Mouse (Mus musculus) spleen, adult 10 weeks (tissue): ENCODE results near the gene Tmc4. TPM values are rescaled to one million over a fixed set of nuclear protein-coding genes. Genes with fewer than 3 reads are reported as not detected.

ENCODE experiments used
- polyA plus RNA-seq: library from polyadenylated mRNA; stranded (reverse); fragments of 350-450 nt; fragmentation: Illumina TruSeq; extraction: RNeasy Lipid Tissue Mini Kit (QIAGEN cat#74804); gene quantifications from one replicate; pipeline ENCODE4 v1.2.3, GENCODE M21; 2015; ENCODE audit warnings: low replicate concordance; ENCODE audit not compliant: insufficient read depth

Gene Tmc4
- polyA plus RNA-seq: 16.0 TPM

GRCm38 (mm10) chr7:3677342-3677741 is at the start of gene Tmc4:
Gene Tmc4, minus strand, starts transcription at chr7:3677553.

GRCm38 (mm10) chr7:3720268-3720667 is 42.9 kb upstream of the Tmc4 start, which contains the start of gene Pirb:
Gene Pirb, minus strand, starts transcription at chr7:3720391.

GRCm38 (mm10) chr7:3703879-3704441 is 26.6 kb upstream of the Tmc4 start, which contains the start of gene Rps9:
Gene Rps9, plus strand, starts transcription at chr7:3703993.

GRCm38 (mm10) chr7:3692987-3693808 is 15.8 kb upstream of the Tmc4 start, which contains the start of gene Mboat7:
Gene Mboat7, minus strand, starts transcription at chr7:3693523.

GRCm38 (mm10) chr7:3692382-3692986 is 15.1 kb upstream of the Tmc4 start, which contains the start of gene Tsen34:
Gene Tsen34, plus strand, starts transcription at chr7:3692863.

GRCm38 (mm10) chr7:3665215-3666114 is 11.9 kb downstream of the Tmc4 start, which contains the start of gene Leng1:
Gene Leng1, minus strand, starts transcription at chr7:3665840.

GRCm38 (mm10) chr7:3644672-3645487 is 32.5 kb downstream of the Tmc4 start, which contains the start of gene Cnot3:
Gene Cnot3, plus strand, starts transcription at chr7:3645268.

GRCm38 (mm10) chr7:3629543-3630477 is 47.5 kb downstream of the Tmc4 start, which contains the start of the genes Tfpt and Prpf31:
Gene Tfpt, minus strand, starts transcription at chr7:3629929.
Gene Prpf31, plus strand, starts transcription at chr7:3629985.

GRCm38 (mm10) chr7:3617242-3617995 is 59.9 kb downstream of the Tmc4 start, which contains the start of gene Ndufa3:
Gene Ndufa3, plus strand, starts transcription at chr7:3617373.

GRCm38 (mm10) chr7:3616057-3616388 is 61.3 kb downstream of the Tmc4 start, which contains the start of gene Oscar:
Gene Oscar, minus strand, starts transcription at chr7:3616157.

Other genes with a start within 250 kb of the Tmc4 start
- 1.7 TPM for gene Tarm1, start 174.9 kb downstream of the Tmc4 start, polyA plus RNA-seq
- not detected for gene Oscar, start 61.4 kb downstream of the Tmc4 start, polyA plus RNA-seq
- gene Ndufa3, start 60.2 kb downstream of the Tmc4 start, polyA plus RNA-seq: 196 TPM
- gene Tfpt, start 47.6 kb downstream of the Tmc4 start, polyA plus RNA-seq: 14.9 TPM
- 53.4 TPM for gene Prpf31, start 47.6 kb downstream of the Tmc4 start, polyA plus RNA-seq
- 58.3 TPM for gene Cnot3, start 32.3 kb downstream of the Tmc4 start, polyA plus RNA-seq
- 7.1 TPM for gene Leng1, start 11.7 kb downstream of the Tmc4 start, polyA plus RNA-seq
- 8.9 TPM for gene Tsen34, start 15.3 kb upstream of the Tmc4 start, polyA plus RNA-seq
- gene Mboat7, start 16.0 kb upstream of the Tmc4 start, polyA plus RNA-seq: 44.1 TPM
- gene Rps9, start 26.4 kb upstream of the Tmc4 start, polyA plus RNA-seq: 949 TPM
- gene Pirb, start 42.8 kb upstream of the Tmc4 start, polyA plus RNA-seq: 136 TPM
- 8.1 TPM for gene Gm15448, start 148.1 kb upstream of the Tmc4 start, polyA plus RNA-seq
- gene Pira2, start 167.5 kb upstream of the Tmc4 start, polyA plus RNA-seq: 51.2 TPM
- gene Gm14548, start 220.6 kb upstream of the Tmc4 start, polyA plus RNA-seq: 9.4 TPM
- 14.6 TPM for gene Lilra6, start 237.9 kb upstream of the Tmc4 start, polyA plus RNA-seq